Mouse (Mus musculus) erythroblast, adult 5-6 weeks (primary cell): Measurements from ENCODE around the gene Atp6v0c. TPM values are rescaled to one million over a fixed set of nuclear protein-coding genes. Genes with fewer than 3 reads are reported as not detected.
"Not testable (repeated sequence)": the region's sequence is repeated elsewhere in the genome, so short reads cannot be mapped to it uniquely, and the experiment has no call there.

Experiments
- ATAC-seq: replicated peaks from 2 replicates; pipeline ENCODE4 v1.8.0; 2016; ENCODE audit warnings: moderate number of reproducible peaks, mild to moderate bottlenecking, moderate TSS enrichment, inconsistent platforms; ENCODE audit not compliant: poor library complexity, low FRiP score, severe bottlenecking
- total RNA-seq, 2 experiments: library from RNA; stranded (forward) in 1 of 2; stranded (reverse) in 1 of 2; fragments of 150-400 nt in 1 of 2; fragments of 200-764, 138-1000 nt in 1 of 2; gene quantifications; 2 replicates each; pipeline versions ENCODE4 v1.2.3 to v1.2.4; 2015 to 2017; ENCODE audit warnings: low replicate concordance in 2 of 2

Atp6v0c gene
- total RNA-seq, 2 experiments from 2014 or later: 97.7 to 160 TPM

DNA sequence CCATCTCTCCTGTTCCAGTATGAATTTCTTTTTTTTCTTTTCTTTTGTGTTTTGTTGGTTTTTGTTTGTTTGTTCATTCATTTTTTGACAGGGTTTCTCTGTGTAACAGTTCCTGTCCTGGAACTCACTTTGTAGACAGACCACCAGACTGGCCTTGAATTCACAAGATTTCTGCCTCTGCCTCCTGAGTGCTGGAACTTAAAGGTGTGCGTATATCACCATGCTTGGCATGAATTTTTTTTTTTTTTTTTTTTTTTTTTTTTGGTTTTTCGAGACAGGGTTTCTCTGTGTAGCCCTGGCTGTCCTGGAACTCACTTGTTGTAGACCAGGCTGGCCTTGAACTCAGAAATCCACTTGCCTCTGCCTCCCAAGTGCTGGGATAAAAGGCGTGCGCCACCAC lies 40.3 kb downstream of the Atp6v0c start:
- ATAC-seq: not testable (repeated sequence)

DNA sequence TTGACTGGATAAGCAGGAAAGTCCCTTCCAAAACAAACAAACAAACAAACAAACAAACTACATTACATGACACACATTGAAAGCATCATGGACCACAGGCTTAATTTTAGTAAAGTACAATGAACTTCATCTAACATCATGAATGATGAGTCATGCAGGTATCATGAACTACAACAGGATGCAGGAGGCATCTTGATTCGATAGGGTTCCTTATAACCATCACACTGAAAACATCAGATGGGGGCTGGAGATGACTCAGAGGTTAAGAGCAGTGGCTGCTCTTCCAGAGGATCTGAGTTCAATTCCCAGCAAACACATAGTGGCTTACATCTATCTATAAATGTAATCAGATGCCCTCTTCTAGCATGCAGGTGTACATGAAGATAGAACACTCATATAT lies 41.9 kb downstream of the Atp6v0c start:
- no peak for ATAC-seq

DNA sequence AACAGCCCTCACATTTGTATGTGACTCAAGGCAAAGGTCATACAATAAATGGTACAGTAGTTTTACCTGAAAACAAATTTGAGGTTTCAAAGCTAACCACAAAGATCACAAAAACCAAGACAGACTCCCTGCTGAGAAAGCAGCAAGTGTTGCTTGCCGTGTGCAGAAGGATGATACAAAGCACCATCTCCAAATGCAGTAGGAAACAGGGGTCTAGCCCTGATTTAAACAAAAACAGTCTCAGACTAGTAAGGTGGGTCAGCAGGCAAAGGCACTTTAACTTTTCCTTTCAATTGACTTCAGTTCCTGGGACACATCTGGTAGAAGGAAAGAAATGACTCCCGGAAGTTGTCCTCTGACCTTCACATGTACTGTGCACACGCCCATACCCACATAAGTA lies 42.7 kb downstream of the Atp6v0c start:
- ATAC-seq: no peak

DNA sequence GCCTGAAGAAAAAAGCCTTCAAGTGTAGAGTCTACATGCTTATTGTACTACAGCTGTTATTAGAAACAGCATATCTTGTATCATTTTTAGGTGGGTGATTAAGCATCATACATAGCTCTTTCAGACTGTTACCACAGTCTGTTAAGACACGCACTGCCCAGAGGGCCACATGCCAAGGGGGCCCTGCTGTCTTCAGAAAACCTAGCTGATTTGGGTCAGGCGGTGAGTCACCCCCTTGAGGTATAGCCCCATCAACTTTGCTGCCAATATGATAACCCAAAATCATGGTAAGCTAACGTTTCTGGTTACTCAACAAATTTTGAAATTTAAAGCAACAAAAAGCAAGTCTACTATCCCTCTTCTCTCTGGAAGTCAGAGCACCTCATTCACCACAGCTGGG lies 50.1 kb downstream of the Atp6v0c start:
- ATAC-seq: no peak

Other genes with a start within 250 kb of the Atp6v0c start
- gene Sbp, start 228.0 kb downstream of the Atp6v0c start, total RNA-seq (2015; ENCODE audit: low replicate concordance): not detected in 2 replicates
- not detected in 2 replicates for gene Sbp, start 228.0 kb downstream of the Atp6v0c start, total RNA-seq (2017; ENCODE audit: low replicate concordance)
- not detected in 2 replicates for gene Sbpl, start 214.4 kb downstream of the Atp6v0c start, total RNA-seq (2015; ENCODE audit: low replicate concordance)
- gene Sbpl, start 214.4 kb downstream of the Atp6v0c start, total RNA-seq (2017; ENCODE audit: low replicate concordance): not detected in 2 replicates
- gene Prss30, start 189.1 kb downstream of the Atp6v0c start, total RNA-seq (2015; ENCODE audit: low replicate concordance): not detected in 2 replicates
- gene Prss30, start 189.1 kb downstream of the Atp6v0c start, total RNA-seq (2017; ENCODE audit: low replicate concordance): not detected in 2 replicates
- not detected in 2 replicates for gene Prss22, start 171.6 kb downstream of the Atp6v0c start, total RNA-seq (2015; ENCODE audit: low replicate concordance)
- not detected in 2 replicates for gene Prss22, start 171.6 kb downstream of the Atp6v0c start, total RNA-seq (2017; ENCODE audit: low replicate concordance)
- not detected in 2 replicates for gene Prss27, start 131.6 kb downstream of the Atp6v0c start, total RNA-seq (2015; ENCODE audit: low replicate concordance)
- not detected in 2 replicates for gene Prss27, start 131.6 kb downstream of the Atp6v0c start, total RNA-seq (2017; ENCODE audit: low replicate concordance)
- gene Kctd5, start 96.2 kb downstream of the Atp6v0c start, total RNA-seq (2015; ENCODE audit: low replicate concordance): 6.5 and 11.5 TPM in 2 replicates
- gene Kctd5, start 96.2 kb downstream of the Atp6v0c start, total RNA-seq (2017; ENCODE audit: low replicate concordance): 4.3 and 8.1 TPM in 2 replicates
- 24.0 and 25.7 TPM in 2 replicates for gene Pdpk1, start 18.8 kb downstream of the Atp6v0c start, total RNA-seq (2015; ENCODE audit: low replicate concordance)
- gene Pdpk1, start 18.8 kb downstream of the Atp6v0c start, total RNA-seq (2017; ENCODE audit: low replicate concordance): 24.8 and 30.8 TPM in 2 replicates
- gene Amdhd2, start 5.9 kb downstream of the Atp6v0c start, total RNA-seq (2015; ENCODE audit: low replicate concordance): 3.3 and 12.5 TPM in 2 replicates
- gene Amdhd2, start 5.9 kb downstream of the Atp6v0c start, total RNA-seq (2017; ENCODE audit: low replicate concordance): 11.0 and 15.1 TPM in 2 replicates
- 2.3 TPM in 2 replicates for gene Tbc1d24, start 35.9 kb upstream of the Atp6v0c start, total RNA-seq (2015; ENCODE audit: low replicate concordance)
- gene Tbc1d24, start 35.9 kb upstream of the Atp6v0c start, total RNA-seq (2017; ENCODE audit: low replicate concordance): 0.98 and 1.6 TPM in 2 replicates
- not detected in 2 replicates for gene Ntn3, start 39.8 kb upstream of the Atp6v0c start, total RNA-seq (2015; ENCODE audit: low replicate concordance)
- gene Ntn3, start 39.8 kb upstream of the Atp6v0c start, total RNA-seq (2017; ENCODE audit: low replicate concordance): not detected in 2 replicates
- 5.6 and 10.9 TPM in 2 replicates for gene Tedc2, start 51.1 kb upstream of the Atp6v0c start, total RNA-seq (2015; ENCODE audit: low replicate concordance)
- 6.0 and 6.8 TPM in 2 replicates for gene Tedc2, start 51.1 kb upstream of the Atp6v0c start, total RNA-seq (2017; ENCODE audit: low replicate concordance)
- gene Ccnf, start 81.8 kb upstream of the Atp6v0c start, total RNA-seq (2015; ENCODE audit: low replicate concordance): 16.1 and 24.7 TPM in 2 replicates
- gene Ccnf, start 81.8 kb upstream of the Atp6v0c start, total RNA-seq (2017; ENCODE audit: low replicate concordance): 42.2 and 65.5 TPM in 2 replicates
- not detected in 2 replicates for gene Abca17, start 181.4 kb upstream of the Atp6v0c start, total RNA-seq (2015; ENCODE audit: low replicate concordance)
- not detected in 2 replicates for gene Abca17, start 181.4 kb upstream of the Atp6v0c start, total RNA-seq (2017; ENCODE audit: low replicate concordance)
- gene Abca3, start 182.2 kb upstream of the Atp6v0c start, total RNA-seq (2015; ENCODE audit: low replicate concordance): 7.3 and 16.1 TPM in 2 replicates
- gene Abca3, start 182.2 kb upstream of the Atp6v0c start, total RNA-seq (2017; ENCODE audit: low replicate concordance): 11.1 and 14.8 TPM in 2 replicates
- gene Rnps1, start 244.9 kb upstream of the Atp6v0c start, total RNA-seq (2015; ENCODE audit: low replicate concordance): 38.7 and 42.8 TPM in 2 replicates
- 43.6 and 43.7 TPM in 2 replicates for gene Rnps1, start 244.9 kb upstream of the Atp6v0c start, total RNA-seq (2017; ENCODE audit: low replicate concordance)